Mouse (Mus musculus) G1E (cell line): ENCODE results near the gene Phf21b.

Experiments used
- CTCF ChIP-seq: IDR thresholded peaks from 2 replicates; pipeline ENCODE4 v1.5.1; 2012; ENCODE audit warnings: low read depth, low read length, inconsistent platforms, mixed read lengths
- GATA1 ChIP-seq: IDR thresholded peaks from 2 replicates; pipeline ENCODE4 v1.6.1; 2012; ENCODE audit warnings: borderline replicate concordance, low read length, inconsistent platforms, mixed read lengths
- GATA2 ChIP-seq: IDR thresholded peaks from 2 replicates; pipeline ENCODE4 v1.6.1; 2012; ENCODE audit warnings: low read depth, low read length, inconsistent platforms, borderline replicate concordance
- TAL1 ChIP-seq: conservative IDR thresholded peaks from 2 replicates; pipeline ENCODE4 v1.6.1; 2012; ENCODE audit warnings: low read depth, low read length, inconsistent platforms, mixed read lengths

DNA sequence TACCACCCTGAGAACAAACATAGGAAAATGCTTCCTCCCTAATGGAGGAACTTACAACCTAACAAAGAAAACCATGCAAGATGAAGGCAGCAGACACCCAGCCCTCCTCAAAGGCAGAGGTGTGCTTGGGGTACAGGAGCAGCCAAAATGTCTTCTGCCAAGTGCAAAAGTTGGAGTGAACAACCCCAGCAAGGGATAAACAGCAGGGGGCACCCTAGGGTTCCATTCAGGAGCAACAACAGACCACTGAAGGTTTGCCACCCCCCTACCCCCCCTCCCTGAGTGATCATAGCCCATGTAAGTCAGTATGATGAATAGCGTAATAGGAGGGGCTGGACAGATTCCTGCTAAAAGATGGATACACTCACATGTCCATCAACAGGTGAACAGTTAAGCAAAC lies 5.5 kb downstream of the Phf21b start:
- TF ChIP-seq CTCF (no peak), GATA1 (no peak), TAL1 (no peak), GATA2 (no peak)
